Mouse (Mus musculus) brain, adult 10 weeks (tissue): Measurements from ENCODE around the gene Lars2. TPM values are rescaled to one million over a fixed set of nuclear protein-coding genes. Genes with fewer than 3 reads are reported as not detected.

ENCODE experiments used
- polyA plus RNA-seq: library from polyadenylated mRNA; stranded (reverse); fragments of 350-450 nt; fragmentation: Illumina TruSeq; extraction: RNeasy Lipid Tissue Mini Kit (QIAGEN cat#74804); gene quantifications from one replicate; pipeline ENCODE4 v1.2.3, GENCODE M21; 2015; ENCODE audit warnings: low read depth, low replicate concordance

Gene Lars2
- 884 TPM for polyA plus RNA-seq

GRCm38 (mm10) chr9:123366708-123367385 lies at the start of gene Lars2:
Lars2 (plus strand) TSS chr9:123366927.

DNA sequence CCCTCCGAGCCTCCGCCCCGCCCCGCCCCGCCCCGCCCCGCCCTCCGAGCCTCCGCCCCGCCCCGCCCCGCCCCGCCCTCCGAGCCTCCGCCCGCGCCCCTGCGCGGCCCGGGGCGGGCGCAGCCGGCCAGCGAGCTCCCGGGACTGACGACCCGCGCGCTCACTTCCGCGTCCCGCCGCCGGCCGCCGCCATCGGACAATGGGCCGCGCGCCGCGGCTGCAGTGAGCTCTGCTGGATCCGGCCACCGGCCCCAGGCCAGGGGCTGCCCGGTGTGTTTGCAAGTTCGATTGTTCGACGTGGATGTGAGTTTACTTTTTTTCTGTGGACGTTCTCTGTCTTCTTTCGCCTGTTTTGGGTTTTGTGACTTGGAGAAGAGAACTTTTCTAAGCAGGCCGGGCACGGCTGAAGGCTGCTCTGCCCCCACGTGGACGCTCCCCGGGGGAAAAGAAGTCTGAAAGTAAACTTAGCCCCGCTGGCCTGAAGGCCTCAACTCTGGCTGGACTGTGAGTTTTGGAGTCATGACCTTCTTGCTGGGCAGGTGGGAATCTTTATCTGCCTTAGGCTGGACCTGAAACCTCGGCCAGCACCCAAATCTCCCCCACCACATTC lies 112.0 kb downstream of the Lars2 start, which contains the start of gene Limd1:
Gene Limd1, plus strand, starts transcription at position 121 of the 610 bp plus-strand sequence.

Other genes starting within 250 kb of the Lars2 start
- gene Clec3b, start 216.0 kb upstream of the Lars2 start, polyA plus RNA-seq, result 4.0 TPM
- 0.36 TPM for gene Cdcp1, start 150.9 kb upstream of the Lars2 start, polyA plus RNA-seq
- gene Tmem158, start 106.2 kb upstream of the Lars2 start, polyA plus RNA-seq, result 48.5 TPM
- 7.9 TPM for gene Limd1, start 111.8 kb downstream of the Lars2 start, polyA plus RNA-seq
- 87.7 TPM for gene Sacm1l, start 162.8 kb downstream of the Lars2 start, polyA plus RNA-seq